Mouse (Mus musculus) liver, postnatal 0 days (tissue): ENCODE results near the gene Rprd1b. TPM values are rescaled to one million over a fixed set of nuclear protein-coding genes. Genes with fewer than 3 reads are reported as not detected.

Experiments used
- ATAC-seq: fragments of 200-750 bp; cut with Nextera tagmentation; 2 replicates; pipeline ENCODE4 v1.8.0; 2017; ENCODE audit warnings: mild to moderate bottlenecking, moderate library complexity
- DNase-seq: peaks from one replicate; pipeline ENCODE4 v3.0.0-alpha.2; 2016
- H3K27ac ChIP-seq: fragments of 300-500 bp; sonication (generic); 2 replicates; pipeline ENCODE4 v1.5.1; 2014; ENCODE audit warnings: antibody characterized with exemption, moderate library complexity, mild to moderate bottlenecking, low read depth
- H3K27me3 ChIP-seq: fragments of 300-500 bp; sonication (generic); 2 replicates; pipeline ENCODE4 v1.6.1; 2014; ENCODE audit warnings: low read length, control low read depth, mixed read lengths; ENCODE audit not compliant: insufficient read depth
- H3K36me3 ChIP-seq: fragments of 300-500 bp; sonication (generic); replicated peaks from 2 replicates; pipeline ENCODE4 v1.6.1; 2014; ENCODE audit warnings: mild to moderate bottlenecking, control low read depth, low read length, moderate library complexity, mixed read lengths; ENCODE audit not compliant: insufficient read depth
- H3K4me1 ChIP-seq: fragments of 300-500 bp; sonication (generic); 2 replicates; pipeline ENCODE4 v1.6.1; 2014; ENCODE audit warnings: antibody characterized with exemption, mild to moderate bottlenecking, control low read depth; ENCODE audit not compliant: insufficient read depth
- H3K4me2 ChIP-seq: fragments of 300-500 bp; sonication (generic); 2 replicates; pipeline ENCODE4 v1.6.1; 2014; ENCODE audit warnings: low read depth, mild to moderate bottlenecking, low read length, moderate library complexity, mixed read lengths
- H3K4me3 ChIP-seq: fragments of 300-500 bp; sonication (generic); 2 replicates; pipeline ENCODE4 v1.5.1; 2014; ENCODE audit warnings: low read depth, low read length
- H3K9ac ChIP-seq: fragments of 300-500 bp; sonication (generic); replicated peaks from 2 replicates; pipeline ENCODE4 v1.6.1; 2014; ENCODE audit warnings: mild to moderate bottlenecking, moderate library complexity
- H3K9me3 ChIP-seq: fragments of 300-500 bp; sonication (generic); 2 replicates; pipeline ENCODE4 v1.6.1; 2016; ENCODE audit warnings: mild to moderate bottlenecking, control low read depth, low read length, mixed read lengths
- CTCF ChIP-seq: sonication (generic); IDR thresholded peaks from 2 replicates; pipeline ENCODE4 v1.5.1; 2016; ENCODE audit warnings: antibody characterized with exemption, low read depth
- EP300 ChIP-seq: IDR thresholded peaks from 2 replicates; pipeline ENCODE4 v1.6.1; 2016; ENCODE audit warnings: antibody characterized with exemption, low read depth, mild to moderate bottlenecking
- WGBS: fragments of 180-500 bp; shearing (Covaris S2); extraction: QIAGEN DNeasy Blood & Tissue Kit; methylation state at CpG from one replicate; pipeline ENCODE4 v1.1.7; 2014; ENCODE audit not compliant: insufficient replicate concordance; 5-methylcytosine and 5-hydroxymethylcytosine counted together
- polyA plus RNA-seq: library from polyadenylated mRNA; unstranded; fragments of >200 nt; fragmentation: Nextera tagmentation; extraction: Ambion mirVana; gene quantifications from 2 replicates; pipeline ENCODE4 v1.2.1, GENCODE M21; 2015

The Rprd1b gene
- polyA plus RNA-seq, 1 experiment from 2014 or later = 17.4 TPM

DNA sequence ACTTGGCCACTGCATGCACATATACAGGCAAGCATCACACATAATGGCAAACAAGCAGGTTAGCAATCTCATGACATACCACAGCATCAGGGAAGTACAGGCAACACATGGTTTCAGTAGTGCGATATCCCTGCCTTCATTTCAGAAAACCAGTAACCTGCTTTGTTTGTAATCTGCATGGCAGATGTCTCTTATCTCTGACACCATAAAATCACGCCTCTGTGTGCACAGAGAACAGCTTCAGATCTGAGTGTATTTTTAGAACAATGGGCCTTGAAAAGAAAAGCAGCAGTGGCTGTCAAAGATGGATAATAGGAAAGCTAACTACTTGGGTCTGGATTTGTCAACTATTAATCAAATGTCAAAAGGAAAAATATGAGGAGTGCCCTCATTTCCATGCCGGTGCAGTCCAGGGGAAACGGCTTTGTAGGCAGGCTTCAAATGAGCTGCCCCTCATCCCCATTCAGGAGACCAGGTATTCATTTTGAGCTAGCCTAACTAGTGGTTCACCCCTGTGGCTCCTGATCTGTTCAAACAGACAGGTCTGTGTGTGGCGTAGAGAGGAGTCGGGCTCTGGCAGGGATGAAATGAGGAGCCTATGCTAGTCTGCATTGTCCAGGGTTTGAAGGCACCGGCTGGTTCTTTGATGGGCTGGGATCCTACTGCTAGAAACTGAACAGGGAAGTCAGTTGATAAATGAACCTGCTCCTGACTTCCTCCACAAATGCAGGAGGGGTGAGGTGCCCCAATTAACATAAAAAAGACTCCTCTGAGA, 39.7 kb upstream of the Rprd1b start:
- Histone ChIP-seq H3K9me3 (no peaks in the 10 kb centered on the region), H3K4me3 (no peak overlapping the region), H3K36me3 (peaks cover 31% of the 10 kb centered on the region), H3K27me3 (no peaks in the 10 kb centered on the region), H3K27ac (no peak overlapping the region), H3K4me1 (no peaks in the 10 kb centered on the region), H3K4me2 (no peak overlapping the region), H3K9ac (no peak overlapping the region)
- TF ChIP-seq CTCF = no peak
- no peak for TF ChIP-seq EP300
- WGBS = 73% methylated on average over 7 of the region's 7 CpGs
- DNase-seq = no peak
- no peak for ATAC-seq

DNA sequence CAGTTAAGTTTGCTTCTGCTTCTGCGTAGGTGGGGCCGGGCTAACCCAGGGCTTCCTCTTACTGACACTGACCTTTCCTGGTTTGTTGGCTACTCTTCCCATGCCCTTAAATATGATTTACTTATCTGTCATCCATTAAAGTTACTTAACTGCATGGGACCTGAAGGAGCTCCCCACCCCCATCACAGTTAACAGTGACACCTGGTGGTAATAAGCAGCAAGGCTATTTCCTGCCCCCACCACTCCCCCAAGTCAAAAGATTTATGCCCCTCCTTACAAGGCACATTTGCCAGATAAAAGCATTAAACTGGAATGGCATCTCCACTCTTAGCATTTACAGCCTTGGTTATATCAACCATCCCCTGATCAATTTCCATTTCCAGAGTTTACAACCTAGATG, 38.4 kb upstream of the Rprd1b start:
- TF ChIP-seq CTCF (peak; percentile 64), EP300 (no peak)
- H3K4me1 ChIP-seq = no peaks in the 10 kb centered on the region
- H3K4me3 ChIP-seq = no peak overlapping the region
- H3K4me2 ChIP-seq = no peak overlapping the region
- H3K9ac ChIP-seq = no peak overlapping the region
- no peak overlapping the region for H3K27ac ChIP-seq
- no peak for ATAC-seq
- 89% methylated on average over 2 of the region's 2 CpGs for WGBS
- H3K36me3 ChIP-seq = peaks cover 39% of the 10 kb centered on the region
- DNase-seq = no peak
- H3K27me3 ChIP-seq = no peaks in the 10 kb centered on the region
- no peaks in the 10 kb centered on the region for H3K9me3 ChIP-seq

DNA sequence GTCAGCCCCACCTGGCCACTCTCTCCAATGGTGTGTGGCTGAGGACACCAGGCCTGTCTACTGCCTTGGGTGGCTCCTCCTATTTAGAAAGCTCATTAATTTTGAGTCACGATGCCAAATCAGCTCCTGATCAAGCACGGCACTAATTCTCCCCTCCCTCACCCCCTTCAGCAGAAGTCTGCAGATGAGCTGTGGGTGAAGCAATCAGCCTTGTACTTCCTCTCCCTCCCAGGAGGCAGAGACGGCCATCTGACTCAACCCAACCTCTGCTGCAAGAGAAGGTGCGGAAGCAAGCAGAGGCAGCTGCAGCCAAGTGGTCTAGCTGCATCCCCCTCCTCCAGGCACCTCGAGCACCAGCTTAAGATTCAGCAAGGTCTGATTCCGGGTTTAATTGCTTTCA, 37.3 kb upstream of the Rprd1b start:
- DNase-seq = peak; percentile 29
- no peak for TF ChIP-seq EP300
- no peak for TF ChIP-seq CTCF
- Histone ChIP-seq H3K4me1 (no peaks in the 10 kb centered on the region), H3K27me3 (no peaks in the 10 kb centered on the region), H3K4me3 (no peak overlapping the region), H3K36me3 (peaks cover 48% of the 10 kb centered on the region), H3K9ac (no peak overlapping the region), H3K9me3 (no peaks in the 10 kb centered on the region), H3K4me2 (peak overlapping the region; percentile 10; the same call in 1 of the 2 replicates), H3K27ac (no peak overlapping the region)
- 50% methylated on average over 6 of the region's 6 CpGs for WGBS
- ATAC-seq = no peak

DNA sequence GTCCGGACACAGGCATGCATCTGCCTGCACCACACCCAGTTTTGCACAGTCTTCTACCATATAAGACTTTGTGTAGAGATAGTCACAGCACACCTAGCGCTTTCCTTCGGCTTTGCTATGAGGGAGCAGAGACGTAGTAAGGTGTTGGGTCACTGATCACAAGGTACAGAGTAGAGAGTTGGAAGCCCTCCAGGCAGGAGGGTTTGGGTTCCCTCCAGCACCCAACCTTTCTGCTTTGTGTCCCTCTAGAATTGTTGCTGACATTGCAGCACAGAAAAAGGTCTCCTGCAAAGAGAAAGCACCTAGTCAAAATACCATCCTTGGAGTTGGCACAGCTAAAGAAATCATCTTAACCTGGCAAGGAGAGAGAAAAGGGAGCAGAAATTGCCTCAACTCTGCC, 35.8 kb upstream of the Rprd1b start:
- Histone ChIP-seq H3K9ac (no peak overlapping the region), H3K4me1 (no peaks in the 10 kb centered on the region), H3K4me2 (no peak overlapping the region), H3K4me3 (no peak overlapping the region), H3K36me3 (peaks cover 60% of the 10 kb centered on the region), H3K27me3 (no peaks in the 10 kb centered on the region), H3K27ac (no peak overlapping the region), H3K9me3 (no peaks in the 10 kb centered on the region)
- ATAC-seq (no peak), DNase-seq (no peak)
- TF ChIP-seq EP300 = no peak
- no peak for TF ChIP-seq CTCF
- 84% methylated on average over 4 of the region's 4 CpGs for WGBS

DNA sequence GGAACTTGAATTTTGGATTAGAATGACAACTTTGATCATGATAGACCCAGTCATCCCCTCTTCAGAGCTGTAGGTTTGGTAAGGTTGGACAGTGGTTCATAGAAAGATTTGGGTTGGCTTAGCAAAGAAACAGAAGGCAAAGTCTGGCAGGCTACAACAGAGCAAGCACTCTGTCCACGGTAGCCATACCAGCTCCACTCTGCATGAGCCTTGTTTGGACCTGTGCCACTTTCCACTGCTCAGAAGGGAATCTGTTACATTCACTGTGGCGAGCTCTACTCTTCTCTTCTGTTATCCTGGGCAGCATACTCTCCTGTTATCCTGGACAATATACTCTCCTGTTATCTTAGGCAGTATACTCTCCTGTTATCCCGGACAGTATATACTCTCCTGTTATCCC, 29.5 kb upstream of the Rprd1b start:
- peaks cover 38% of the 10 kb centered on the region for H3K36me3 ChIP-seq

DNA sequence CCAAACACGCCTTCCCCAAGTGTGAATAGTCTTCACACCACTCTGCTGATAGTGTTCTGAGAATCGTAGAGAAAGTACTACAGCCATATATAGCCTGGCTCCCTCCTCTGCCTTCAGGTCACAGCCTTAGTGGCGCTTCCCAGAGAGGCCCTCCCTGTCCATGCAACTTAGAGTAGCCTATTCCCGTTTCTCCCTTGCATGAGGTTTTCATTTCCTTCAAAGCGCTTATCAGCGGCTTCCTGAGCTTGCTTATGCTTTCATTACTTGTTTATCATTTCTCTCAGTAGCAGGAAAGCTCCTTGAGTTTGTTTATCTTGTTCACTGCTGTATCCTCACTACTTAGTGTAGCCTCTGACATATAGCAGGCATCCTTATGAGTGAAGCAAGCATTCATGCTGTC, 23.7 kb upstream of the Rprd1b start:
- Histone ChIP-seq H3K4me1 (0 out of 2 replicates have a peak, but pooled peaks cover 6% of the 10 kb centered on the region), H3K27me3 (no peaks in the 10 kb centered on the region), H3K4me2 (no peak overlapping the region), H3K9ac (no peak overlapping the region), H3K27ac (peak overlapping the region; percentile 37; the same call in 1 of the 2 replicates), H3K4me3 (no peak overlapping the region), H3K9me3 (no peaks in the 10 kb centered on the region), H3K36me3 (peaks cover 27% of the 10 kb centered on the region)
- DNase-seq (no peak), ATAC-seq (peak; percentile 59)
- WGBS = 69% methylated on average over 6 of the region's 6 CpGs
- peak; percentile 46; the same call in 1 of the 2 replicates for TF ChIP-seq EP300
- TF ChIP-seq CTCF = no peak

More for the DNA sequence above, 29.5 kb upstream of the Rprd1b start:
- no peak for DNase-seq
- H3K9me3 ChIP-seq = no peaks in the 10 kb centered on the region
- H3K9ac ChIP-seq = no peak overlapping the region
- H3K27ac ChIP-seq = no peak overlapping the region
- WGBS = 67% methylated on average over 3 of the region's 3 CpGs
- H3K4me2 ChIP-seq = no peak overlapping the region
- H3K4me1 ChIP-seq = no peaks in the 10 kb centered on the region
- no peaks in the 10 kb centered on the region for H3K27me3 ChIP-seq
- TF ChIP-seq CTCF (no peak), EP300 (no peak)
- ATAC-seq = no peak
- H3K4me3 ChIP-seq = no peak overlapping the region

DNA sequence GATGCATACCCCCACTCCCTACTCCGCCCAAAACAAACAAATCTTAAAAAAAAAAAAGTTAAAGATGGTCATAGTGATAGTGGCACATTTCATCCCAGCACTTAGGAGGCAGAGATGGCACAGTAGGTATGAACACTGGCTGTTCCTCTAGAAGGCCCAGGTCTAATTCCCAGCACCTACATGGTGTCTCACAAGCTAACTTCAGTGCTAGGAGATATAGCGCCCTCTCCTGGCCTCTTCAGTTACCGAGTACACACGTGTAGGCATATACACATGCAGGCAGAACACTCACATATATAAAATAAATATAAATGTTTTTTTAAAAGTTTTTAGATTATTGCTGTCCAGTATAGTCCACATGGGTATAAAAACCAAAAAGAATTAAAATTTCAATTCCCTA, 22.7 kb upstream of the Rprd1b start:
- no peak overlapping the region for H3K4me2 ChIP-seq
- ATAC-seq (no peak), DNase-seq (no peak)
- no peaks in the 10 kb centered on the region for H3K9me3 ChIP-seq
- TF ChIP-seq EP300 (no peak), CTCF (0 out of 2 replicates have a peak, but pooled peaks have one; percentile 18)
- H3K9ac ChIP-seq = no peak overlapping the region
- 0 out of 2 replicates have a peak, but pooled peaks cover 6% of the 10 kb centered on the region for H3K4me1 ChIP-seq
- H3K27ac ChIP-seq = no peak overlapping the region
- peaks cover 23% of the 10 kb centered on the region for H3K36me3 ChIP-seq
- 93% methylated on average over 4 of the region's 4 CpGs for WGBS
- H3K27me3 ChIP-seq = no peaks in the 10 kb centered on the region
- no peak overlapping the region for H3K4me3 ChIP-seq
